Mouse (Mus musculus) adrenal gland (tissue): Measurements from ENCODE around the gene Mylk4.

Experiments used
- intact Hi-C: fragments of 180-260 bp; cut with DNase I; formaldehyde crosslinking; loops from one replicate; pipeline ENCODE4 v1.15.1; 2025
- long read RNA-seq, 2 experiments: library from polyadenylated mRNA; unstranded; transcript quantifications; one replicate each; pipeline ENCODE4 v2.0.0; 2020; ENCODE audit warnings: borderline replicate concordance in 1 of 2; ENCODE audit not compliant: insufficient replicate concordance in 1 of 2

Gene Mylk4
- long read RNA-seq, experiment 1 = 0 reads
- long read RNA-seq, experiment 2 = 0 reads

GRCm38 (mm10) chr13:32783816-32784215, at the start of gene Mylk4:
Mylk4 (minus strand) TSS chr13:32783954.
- intact Hi-C loops = no loop called here

GRCm38 (mm10) chr13:32833237-32833636, 49.5 kb upstream of the Mylk4 start:
- intact Hi-C loops = no loop called here

- intact Hi-C loops = no loop called here
Measured at GRCm38 (mm10) chr13:32832776-32833175, 49.0 kb upstream of the Mylk4 start.

- intact Hi-C loops = no loop called here
Measured at GRCm38 (mm10) chr13:32831505-32832273, 47.9 kb upstream of the Mylk4 start.

- intact Hi-C loops = no loop called here
Measured at GRCm38 (mm10) chr13:32828886-32829285, 45.1 kb upstream of the Mylk4 start.

GRCm38 (mm10) chr13:32827951-32828350, 44.2 kb upstream of the Mylk4 start:
- intact Hi-C loops = no loop called here

- intact Hi-C loops = no loop called here
Measured at GRCm38 (mm10) chr13:32827111-32827822, 43.5 kb upstream of the Mylk4 start.

GRCm38 (mm10) chr13:32825546-32825945, 41.8 kb upstream of the Mylk4 start:
- intact Hi-C loops = no loop called here

GRCm38 (mm10) chr13:32824377-32825330, 40.9 kb upstream of the Mylk4 start:
- intact Hi-C loops = no loop called here

GRCm38 (mm10) chr13:32823126-32823525, 39.4 kb upstream of the Mylk4 start:
- intact Hi-C loops = no loop called here

GRCm38 (mm10) chr13:32821671-32822070, 37.9 kb upstream of the Mylk4 start:
- intact Hi-C loops = no loop called here

- intact Hi-C loops = no loop called here
Measured at GRCm38 (mm10) chr13:32819926-32820325, 36.2 kb upstream of the Mylk4 start.

- intact Hi-C loops = no loop called here
Measured at GRCm38 (mm10) chr13:32819241-32819640, 35.5 kb upstream of the Mylk4 start.

GRCm38 (mm10) chr13:32807624-32808023, 23.9 kb upstream of the Mylk4 start:
- intact Hi-C loops = no loop called here

GRCm38 (mm10) chr13:32806820-32807219, 23.1 kb upstream of the Mylk4 start:
- intact Hi-C loops = no loop called here

- intact Hi-C loops = no loop called here
Measured at GRCm38 (mm10) chr13:32803701-32804345, 20.1 kb upstream of the Mylk4 start.

GRCm38 (mm10) chr13:32802259-32803081, 18.7 kb upstream of the Mylk4 start, which contains the start of gene D930007J09Rik:
D930007J09Rik (minus strand) TSS chr13:32802849.
- intact Hi-C loops = no loop called here

- intact Hi-C loops = no loop called here
Measured at GRCm38 (mm10) chr13:32801693-32802221, 18.0 kb upstream of the Mylk4 start, which contains the start of gene Wrnip1. Wrnip1 (plus strand) TSS chr13:32802038.

- intact Hi-C loops = no loop called here
Measured at GRCm38 (mm10) chr13:32800859-32801258, 17.1 kb upstream of the Mylk4 start.

- intact Hi-C loops = no loop called here
Measured at GRCm38 (mm10) chr13:32799131-32799530, 15.4 kb upstream of the Mylk4 start.
